ENCODE assay signal across 25 mouse cellular contexts in the genomic region with DNA sequence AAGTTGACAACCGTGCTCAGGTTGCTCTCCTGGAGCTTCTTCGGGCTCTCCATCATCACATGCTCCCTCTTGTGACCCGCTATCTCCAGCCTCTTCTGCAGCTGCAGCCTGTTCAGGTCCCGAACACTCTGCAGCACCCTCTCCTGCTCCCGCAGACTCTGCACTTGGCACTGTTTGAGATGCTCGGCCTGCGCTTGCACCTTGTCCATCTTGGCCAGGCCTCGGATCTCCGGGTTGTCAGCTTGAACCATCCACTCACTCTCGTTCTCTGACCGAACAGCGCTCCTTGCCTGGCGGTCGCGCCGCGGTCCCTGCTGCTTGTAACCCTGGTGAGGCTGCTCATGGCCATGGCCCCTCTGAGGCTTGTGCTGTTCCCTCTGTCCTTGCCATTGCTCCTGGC. TPM values are rescaled to one million over a fixed set of nuclear protein-coding genes. Genes with fewer than 3 reads are reported as not detected.
"Had no signal": no experiment of that assay in that cellular context is flagged by ENCODE, and none has a peak within 500 bp of the region (broad histone marks: within the 10 kb centered on the region; RNA-seq: fewer than 3 reads in every experiment).

No protein-coding gene starts in this region.

- H3K9me3 ChIP-seq: limb, embryonic 13.5 days; liver, embryonic 12.5 days; liver, embryonic 15.5 days; lung, embryonic 15.5 days; neural tube, embryonic 12.5 days; neural tube, embryonic 15.5 days; stomach, embryonic 15.5 days had no signal

- H3K27ac ChIP-seq: kidney, postnatal 0 days; limb, embryonic 13.5 days; liver, embryonic 12.5 days; liver, embryonic 15.5 days; lung, embryonic 15.5 days; neural tube, embryonic 12.5 days; neural tube, embryonic 15.5 days; stomach, embryonic 15.5 days had no signal

- H3K4me1 ChIP-seq: limb, embryonic 13.5 days; liver, embryonic 12.5 days; liver, embryonic 15.5 days; lung, embryonic 15.5 days; megakaryocyte, embryonic 14.5 days; neural tube, embryonic 12.5 days; neural tube, embryonic 15.5 days; stomach, embryonic 15.5 days had no signal

- DNase-seq: kidney, adult 2 months; kidney, postnatal 25 days; left cerebral cortex, postnatal 4 days; liver; lung, adult 18-20 months; lung, postnatal 10 days; lung, postnatal 36 days; midbrain, embryonic 14.5 days; right cerebral cortex, adult 18-20 months; right cerebral cortex, postnatal 14 days; spleen, adult 18-20 months; thymus, adult 2 months; thymus, postnatal 14 days had no signal

- H3K4me3 ChIP-seq: limb, embryonic 13.5 days; liver, embryonic 12.5 days; liver, embryonic 15.5 days; lung, embryonic 15.5 days; neural tube, embryonic 12.5 days; neural tube, embryonic 15.5 days; stomach, embryonic 15.5 days had no signal

- H3K27me3 ChIP-seq: limb, embryonic 13.5 days; liver, embryonic 12.5 days; liver, embryonic 15.5 days; lung, embryonic 15.5 days; neural tube, embryonic 12.5 days; neural tube, embryonic 15.5 days; stomach, embryonic 15.5 days had no signal

- H3K4me2 ChIP-seq: limb, embryonic 13.5 days; liver, embryonic 12.5 days; liver, embryonic 15.5 days; lung, embryonic 15.5 days; midbrain, embryonic 11.5 days; neural tube, embryonic 12.5 days; neural tube, embryonic 15.5 days; stomach, embryonic 15.5 days had no signal

- ATAC-seq: liver, embryonic 12.5 days had no signal

- H3K9ac ChIP-seq: limb, embryonic 13.5 days; liver, embryonic 12.5 days; liver, embryonic 15.5 days; lung, embryonic 15.5 days; neural tube, embryonic 12.5 days; neural tube, embryonic 15.5 days; stomach, embryonic 15.5 days had no signal

- H3K36me3 ChIP-seq: limb, embryonic 13.5 days; liver, embryonic 12.5 days; liver, embryonic 15.5 days; lung, embryonic 15.5 days; neural tube, embryonic 12.5 days; neural tube, embryonic 15.5 days; stomach, embryonic 15.5 days had no signal

RNA-seq across cellular contexts. Expression of gene Ccdc185, which starts 1.1 kb away (rescaled TPM):
- total RNA-seq: left cerebral cortex, postnatal 4 days had no signal
- polyA plus RNA-seq: kidney, embryonic 14.5 days; kidney, postnatal 0 days; large intestine, adult 2 months; limb, embryonic 13.5 days; liver, embryonic 12.5 days; liver, embryonic 15.5 days; lung, embryonic 15.5 days; midbrain, embryonic 11.5 days; midbrain, embryonic 14.5 days; neural tube, embryonic 12.5 days; neural tube, embryonic 15.5 days; stomach, embryonic 15.5 days; thymus, adult 2 months had no signal
